Mouse (Mus musculus) limb, embryonic 14.5 days (tissue): ENCODE measurements around the gene Trpc4. TPM values are rescaled to one million over a fixed set of nuclear protein-coding genes. Genes with fewer than 3 reads are reported as not detected.

Experiments used
- ATAC-seq: fragments of 200-750 bp; cut with Nextera tagmentation; 2 replicates; pipeline ENCODE4 v1.8.0; 2017; ENCODE audit warnings: low read depth, moderate number of reproducible peaks, moderate TSS enrichment; ENCODE audit not compliant: low FRiP score
- DNase-seq: peaks from one replicate; pipeline ENCODE4 v3.0.0-alpha.2; 2015; ENCODE audit warnings: low spot score
- H3K27ac ChIP-seq: fragments of 300-500 bp; sonication (generic); replicated peaks from 2 replicates; pipeline ENCODE4 v1.5.1; 2014; ENCODE audit warnings: low read depth, mild to moderate bottlenecking, low read length, moderate library complexity, mixed read lengths
- H3K27me3 ChIP-seq: fragments of 300-500 bp; sonication (generic); 2 replicates; pipeline ENCODE4 v1.6.1; 2014; ENCODE audit warnings: low read length, mixed read lengths; ENCODE audit not compliant: control insufficient read depth, insufficient read depth
- H3K36me3 ChIP-seq: fragments of 300-500 bp; sonication (generic); 2 replicates; pipeline ENCODE4 v1.6.1; 2014; ENCODE audit warnings: mild to moderate bottlenecking, low read length, moderate library complexity, mixed read lengths; ENCODE audit not compliant: control insufficient read depth, insufficient read depth
- H3K4me1 ChIP-seq: fragments of 300-500 bp; sonication (generic); 2 replicates; pipeline ENCODE4 v1.6.1; 2014; ENCODE audit warnings: antibody characterized with exemption, low read length, mixed read lengths; ENCODE audit not compliant: control insufficient read depth, insufficient read depth
- H3K4me2 ChIP-seq: fragments of 300-500 bp; sonication (generic); replicated peaks from 2 replicates; pipeline ENCODE4 v1.6.1; 2014; ENCODE audit warnings: low read depth, mild to moderate bottlenecking, low read length, moderate library complexity; ENCODE audit not compliant: severe bottlenecking
- H3K4me3 ChIP-seq: fragments of 300-500 bp; sonication (generic); replicated peaks from 2 replicates; pipeline ENCODE4 v1.5.1; 2014; ENCODE audit warnings: low read length
- H3K9ac ChIP-seq: fragments of 300-500 bp; sonication (generic); 2 replicates; pipeline ENCODE4 v1.6.1; 2014; ENCODE audit warnings: mild to moderate bottlenecking, low read depth, low read length, moderate library complexity; ENCODE audit not compliant: severe bottlenecking
- H3K9me3 ChIP-seq: fragments of 300-500 bp; sonication (generic); 2 replicates; pipeline ENCODE4 v1.6.1; 2016; ENCODE audit warnings: low read length; ENCODE audit not compliant: control insufficient read depth
- POLR2A ChIP-seq: fragments of 200-500 bp; IDR thresholded peaks from 2 replicates; pipeline ENCODE4 v1.8.0; 2012; ENCODE audit warnings: inconsistent platforms, mild to moderate bottlenecking, moderate library complexity, borderline replicate concordance; ENCODE audit not compliant: insufficient read depth, insufficient read length; ENCODE audit errors: extremely low read depth
- WGBS: fragments of 180-500 bp; shearing (Covaris S2); extraction: QIAGEN DNeasy Blood & Tissue Kit; methylation state at CpG from one replicate; pipeline ENCODE4 v1.1.7; 2014; 5-methylcytosine and 5-hydroxymethylcytosine counted together
- polyA plus RNA-seq, 2 experiments: library from polyadenylated mRNA; depleted of rRNA in 1 of 2; stranded (reverse) in 1 of 2; unstranded in 1 of 2; fragments of >200 nt; fragmentation: Nextera tagmentation in 1 of 2; extraction: Ambion mirVana in 1 of 2; gene quantifications; 2 replicates each; pipeline versions ENCODE4 v1.2.1 to v1.2.3; 2012 to 2014

Gene Trpc4
- polyA plus RNA-seq, 2 experiments: 0.97 to 1.7 TPM

DNA sequence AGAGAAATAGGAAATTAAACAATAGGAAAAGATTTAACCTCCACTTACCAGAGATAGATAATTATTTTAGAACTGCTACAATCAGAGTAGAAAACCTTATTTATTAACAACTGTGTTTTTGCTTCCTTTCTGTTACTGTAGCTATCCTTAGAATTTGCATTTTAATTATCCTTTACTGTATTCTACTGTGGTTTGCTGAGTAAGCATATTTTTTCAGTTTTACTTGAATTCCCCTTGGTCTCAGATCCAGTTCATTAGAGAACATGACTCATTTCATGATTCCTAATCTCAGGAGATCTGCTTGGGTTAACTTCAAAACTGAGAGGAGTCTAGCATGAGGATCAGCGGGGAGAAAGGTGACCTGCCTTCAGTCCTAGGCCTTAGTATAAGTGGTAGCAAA is 111.1 kb downstream of the Trpc4 start:
- 91% methylated on average over 1 of the region's 1 CpGs for WGBS
- no peak for ATAC-seq
- TF ChIP-seq POLR2A: no peak

DNA sequence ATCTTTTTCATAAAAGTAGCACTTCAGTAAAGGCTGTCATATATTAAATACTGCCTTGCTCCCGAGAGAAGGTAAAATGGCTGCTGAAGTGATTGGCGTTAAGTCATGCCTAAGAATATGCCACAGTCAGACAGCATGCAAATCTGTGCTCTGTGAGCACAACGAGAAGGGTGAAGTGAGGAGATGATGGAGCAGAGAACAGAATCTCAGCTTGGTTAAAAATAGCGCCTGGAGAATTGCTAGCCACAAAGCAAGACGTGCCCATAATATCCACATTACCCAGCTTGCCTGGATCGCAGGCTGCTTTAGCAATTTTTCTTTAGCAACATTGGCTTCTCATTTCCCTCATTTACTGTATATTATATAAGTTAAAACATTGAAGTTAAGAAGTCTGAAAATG is 113.3 kb downstream of the Trpc4 start:
- Histone ChIP-seq H3K4me2 (no peak overlapping the region), H3K4me1 (no peaks in the 10 kb centered on the region), H3K4me3 (no peak overlapping the region), H3K9ac (no peak overlapping the region), H3K36me3 (no peaks in the 10 kb centered on the region), H3K27ac (no peak overlapping the region), H3K27me3 (no peaks in the 10 kb centered on the region), H3K9me3 (no peaks in the 10 kb centered on the region)
- no peak for TF ChIP-seq POLR2A
- 82% methylated on average over 6 of the region's 6 CpGs for WGBS
- no peak for DNase-seq
- no peak for ATAC-seq

More for the DNA sequence above, 111.1 kb downstream of the Trpc4 start:
- Histone ChIP-seq H3K9me3 (no peaks in the 10 kb centered on the region), H3K4me2 (no peak overlapping the region), H3K4me3 (no peak overlapping the region), H3K27me3 (no peaks in the 10 kb centered on the region), H3K4me1 (no peaks in the 10 kb centered on the region), H3K27ac (no peak overlapping the region), H3K9ac (no peak overlapping the region), H3K36me3 (no peaks in the 10 kb centered on the region)
- DNase-seq: no peak

DNA sequence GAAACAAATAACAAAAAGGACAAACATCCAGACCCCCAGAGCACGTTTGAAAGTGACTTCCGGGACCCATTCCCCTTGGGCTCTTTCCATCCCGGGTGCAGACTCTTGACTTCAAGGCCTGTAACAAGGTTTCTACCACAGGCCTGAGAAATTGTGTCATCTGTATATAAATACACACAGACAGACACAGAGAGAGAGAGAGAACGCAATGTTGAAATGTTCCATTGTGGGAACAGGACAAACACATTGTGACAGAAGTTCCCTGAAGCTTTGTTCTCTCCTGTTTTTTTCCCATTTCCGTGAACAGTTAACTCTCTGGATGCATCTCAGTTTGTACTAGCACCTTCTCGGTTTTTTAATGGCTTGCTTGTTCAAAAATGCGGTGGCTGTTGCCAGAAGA is 118.8 kb downstream of the Trpc4 start:
- H3K4me1 ChIP-seq: no peaks in the 10 kb centered on the region
- H3K27ac ChIP-seq: no peak overlapping the region
- ATAC-seq (no peak), DNase-seq (no peak)
- WGBS: 61% methylated on average over 7 of the region's 7 CpGs
- H3K27me3 ChIP-seq: no peaks in the 10 kb centered on the region
- no peak overlapping the region for H3K9ac ChIP-seq
- no peak overlapping the region for H3K4me3 ChIP-seq
- H3K9me3 ChIP-seq: no peaks in the 10 kb centered on the region
- H3K4me2 ChIP-seq: no peak overlapping the region
- TF ChIP-seq POLR2A: no peak
- H3K36me3 ChIP-seq: no peaks in the 10 kb centered on the region

DNA sequence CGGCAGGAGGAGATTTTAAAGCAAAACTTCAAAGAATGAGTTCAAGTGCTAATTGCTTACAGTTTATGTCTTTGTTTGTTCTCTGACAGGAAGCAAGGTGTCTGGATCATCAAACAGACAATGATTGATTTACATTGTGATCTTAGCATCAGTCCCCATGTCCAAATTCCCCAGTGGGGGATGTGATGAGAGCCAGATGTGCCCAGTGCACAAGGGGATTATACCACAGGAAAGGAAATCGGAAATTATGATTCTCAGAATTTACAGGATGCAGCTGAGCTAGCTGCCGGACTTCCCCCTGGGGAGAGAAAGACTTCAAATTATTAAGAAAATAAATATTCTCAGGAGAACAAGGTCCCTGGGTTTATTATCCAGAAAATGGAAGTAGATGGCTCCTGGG is 133.9 kb downstream of the Trpc4 start:
- 11% methylated on average over 3 of the region's 3 CpGs for WGBS
- no peak overlapping the region for H3K4me3 ChIP-seq
- H3K4me2 ChIP-seq: no peak overlapping the region
- no peak overlapping the region for H3K27ac ChIP-seq
- no peaks in the 10 kb centered on the region for H3K9me3 ChIP-seq
- TF ChIP-seq POLR2A: no peak
- ATAC-seq: no peak
- no peaks in the 10 kb centered on the region for H3K36me3 ChIP-seq
- H3K9ac ChIP-seq: no peak overlapping the region
- no peaks in the 10 kb centered on the region for H3K4me1 ChIP-seq
- DNase-seq: no peak
- H3K27me3 ChIP-seq: no peaks in the 10 kb centered on the region

DNA sequence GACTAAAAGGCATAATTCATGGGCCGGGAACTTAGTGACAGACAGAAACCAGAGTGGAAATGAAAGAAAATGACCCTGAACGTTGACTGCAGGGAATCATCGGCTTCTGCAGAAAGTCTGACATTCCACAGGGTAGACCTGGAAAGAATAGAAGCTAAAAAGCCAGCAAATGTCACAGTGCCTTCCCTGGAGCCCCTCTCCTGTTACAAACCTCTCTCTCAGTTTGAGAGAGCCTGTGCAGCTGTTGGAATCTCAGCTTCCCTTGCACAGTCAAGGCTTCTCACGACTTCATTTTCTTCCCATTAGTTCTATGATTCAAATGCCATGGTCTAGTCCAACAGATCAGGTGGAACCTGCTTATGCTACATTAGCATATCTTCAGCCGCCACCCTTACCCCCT is 154.8 kb downstream of the Trpc4 start:
- Histone ChIP-seq H3K9me3 (no peaks in the 10 kb centered on the region), H3K4me2 (no peak overlapping the region), H3K36me3 (no peaks in the 10 kb centered on the region), H3K27ac (no peak overlapping the region), H3K27me3 (no peaks in the 10 kb centered on the region), H3K4me3 (no peak overlapping the region), H3K4me1 (no peaks in the 10 kb centered on the region), H3K9ac (no peak overlapping the region)
- DNase-seq: peak; percentile 39
- ATAC-seq: peak; percentile 86
- no peak for TF ChIP-seq POLR2A
- 24% methylated on average over 5 of the region's 5 CpGs for WGBS

DNA sequence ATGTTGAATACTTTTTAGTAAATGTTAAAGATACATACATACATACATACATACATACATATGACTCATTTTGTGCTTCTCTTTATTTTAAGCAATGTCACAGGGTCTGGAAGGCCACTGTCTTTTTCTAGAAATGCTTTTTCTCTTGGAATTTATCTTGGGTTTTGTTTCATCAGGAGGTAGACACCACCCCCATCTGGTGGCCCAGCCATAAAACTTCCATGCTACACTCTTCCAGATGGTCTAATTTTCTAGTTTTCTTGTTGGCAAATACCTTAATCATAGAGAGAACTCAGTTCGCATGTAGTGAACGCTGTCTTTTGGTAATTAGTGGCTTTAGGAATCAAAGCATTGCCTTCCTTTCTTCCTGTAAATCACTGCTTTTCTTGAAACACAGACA is 158.2 kb downstream of the Trpc4 start:
- H3K4me3 ChIP-seq: no peak overlapping the region
- H3K27me3 ChIP-seq: no peaks in the 10 kb centered on the region
- 32% methylated on average over 2 of the region's 2 CpGs for WGBS
- ATAC-seq (no peak), DNase-seq (no peak)
- no peaks in the 10 kb centered on the region for H3K4me1 ChIP-seq
- no peaks in the 10 kb centered on the region for H3K36me3 ChIP-seq
- no peak overlapping the region for H3K27ac ChIP-seq
- no peak overlapping the region for H3K9ac ChIP-seq
- no peaks in the 10 kb centered on the region for H3K9me3 ChIP-seq
- no peak overlapping the region for H3K4me2 ChIP-seq
- TF ChIP-seq POLR2A: no peak
